Mouse (Mus musculus): ENCODE measurements at regions not wholly inside any gene's neighbourhood (a gene's known extent, or its start where the extent isn't known, plus 50 kb on each side); places are given as distances from the start of the nearest gene placed in this dataset.

DNA sequence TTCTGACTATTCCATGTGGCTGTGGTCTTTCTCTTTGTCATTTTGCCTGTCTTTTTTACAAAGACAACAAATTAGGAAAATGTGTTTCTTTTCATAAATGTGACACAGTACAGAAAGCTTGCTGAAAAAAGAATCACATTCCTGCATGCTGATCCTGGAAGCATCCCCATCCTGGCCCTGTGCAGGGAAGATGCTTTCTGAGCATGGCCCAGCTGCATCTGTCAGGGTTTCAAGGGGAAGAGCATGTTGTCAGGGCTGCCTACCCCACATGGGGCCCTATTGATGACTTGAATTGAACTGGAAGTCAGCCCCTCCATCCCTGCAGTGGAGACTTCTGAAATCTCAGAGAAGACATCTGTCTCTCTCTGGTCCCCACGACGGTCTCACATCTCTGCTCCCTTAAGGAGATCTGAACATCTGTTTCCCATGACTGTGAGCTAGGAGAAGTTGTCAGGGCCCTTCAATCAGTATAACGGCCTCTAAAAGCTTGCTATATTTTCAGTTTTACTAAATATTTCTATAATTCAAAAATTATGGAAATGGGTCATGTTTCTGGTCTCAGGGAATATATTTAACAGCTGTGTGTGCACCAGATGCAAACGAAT is 235.8 kb upstream of the Sfrp2 start:
- TF ChIP-seq CTCF (conservative IDR thresholded peaks at IDR 0.05; ENCODE audit: low read length): no peak
- no peak for TF ChIP-seq NANOG (IDR thresholded peaks at IDR 0.05; ENCODE audit: borderline replicate concordance, low read length)
- TF ChIP-seq POU5F1 (IDR thresholded peaks at IDR 0.05; ENCODE audit: borderline replicate concordance, low read length): no peak

Data from E14TG2a.4 (cell line).